Comparison of ENCODE assay signal across 8 mouse cellular contexts in the genomic region with DNA sequence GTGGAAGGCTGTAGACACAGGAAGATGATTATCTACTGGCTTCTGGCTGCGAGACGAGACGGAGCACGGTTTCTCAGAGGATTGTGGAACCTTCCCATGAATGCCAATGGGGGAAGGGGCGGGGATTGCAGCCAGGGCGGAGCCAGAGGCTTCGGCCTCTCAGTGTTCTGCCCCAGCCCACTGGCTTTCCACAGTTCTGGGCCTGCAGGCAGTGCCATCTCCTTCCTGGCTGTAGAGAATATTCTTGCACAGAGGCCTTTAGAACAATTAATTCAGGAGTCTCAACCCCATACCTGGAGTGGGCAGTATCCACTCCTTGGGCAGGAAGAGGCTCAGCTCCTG. TPM values are rescaled to one million over a fixed set of nuclear protein-coding genes. Genes with fewer than 3 reads are reported as not detected.
DNase-seq lines count a peak whose midpoint lies in the region; ATAC-seq and TF ChIP-seq lines count a peak whose summit lies in the region.

No protein-coding gene starts in this region.

- no peak overlapping the region for H3K27ac ChIP-seq in heart, embryonic 16.5 days (ENCODE audit: low read length)
- H3K27ac ChIP-seq in limb, embryonic 14.5 days (replicated peaks; ENCODE audit: low read depth, low read length), result no peak overlapping the region
- H3K27ac ChIP-seq in neural tube, embryonic 11.5 days (ENCODE audit: low read depth, low read length), result no peak overlapping the region

- peak; percentile 45 for DNase-seq in A20 (ENCODE audit: low read depth, low spot score)
- DNase-seq in ZHBTc4 (ENCODE audit: low read depth, low spot score), result peak; percentile 77
- no peak for DNase-seq in limb, embryonic 14.5 days (ENCODE audit: low spot score)
- peak; percentile 70 for DNase-seq in neural tube, embryonic 11.5 days (ENCODE audit: low spot score)
- no peak for DNase-seq in thymus, adult 18-20 months
- no peak for DNase-seq in cerebellum, postnatal 36 days

- H3K4me1 ChIP-seq in heart, embryonic 16.5 days (ENCODE audit: control insufficient read depth, insufficient read depth, low read length), result no peaks in the 10 kb centered on the region
- peaks cover 6% of the 10 kb centered on the region for H3K4me1 ChIP-seq in limb, embryonic 14.5 days (ENCODE audit: control insufficient read depth, insufficient read depth, low read length)
- H3K4me1 ChIP-seq in neural tube, embryonic 11.5 days (ENCODE audit: control insufficient read depth, insufficient read depth, low read length), result 0 out of 2 replicates have a peak, but pooled peaks cover 3% of the 10 kb centered on the region

- H3K36me3 ChIP-seq in heart, embryonic 16.5 days (ENCODE audit: control insufficient read depth, insufficient read depth), result no peaks in the 10 kb centered on the region
- no peaks in the 10 kb centered on the region for H3K36me3 ChIP-seq in limb, embryonic 14.5 days (ENCODE audit: control insufficient read depth, insufficient read depth, low read length)
- no peaks in the 10 kb centered on the region for H3K36me3 ChIP-seq in neural tube, embryonic 11.5 days (ENCODE audit: control insufficient read depth, insufficient read depth, low read length)

- no peak for ATAC-seq in heart, embryonic 16.5 days (replicated peaks; ENCODE audit: extremely low read depth, insufficient read depth, low FRiP score)
- peak; percentile 34; the same call in 1 of the 2 replicates for ATAC-seq in limb, embryonic 14.5 days (ENCODE audit: low FRiP score, low read depth)
- ATAC-seq in neural tube, embryonic 11.5 days (ENCODE audit: insufficient read depth, low FRiP score, low TSS enrichment), result no peak
- ATAC-seq in monocyte, adult 5-6 weeks (replicated peaks; ENCODE audit: insufficient number of reproducible peaks, low FRiP score, low TSS enrichment, poor library complexity, severe bottlenecking), result no peak

- peak overlapping the region; percentile 48 for H3K4me2 ChIP-seq in heart, embryonic 16.5 days (ENCODE audit: low read depth, low read length)
- peak overlapping the region; percentile 39 for H3K4me2 ChIP-seq in limb, embryonic 14.5 days (replicated peaks; ENCODE audit: low read depth, low read length, severe bottlenecking)
- H3K4me2 ChIP-seq in neural tube, embryonic 11.5 days (ENCODE audit: low read depth), result peak overlapping the region; percentile 25; the same call in 1 of the 2 replicates

- TF ChIP-seq POLR2A in limb, embryonic 14.5 days (IDR thresholded peaks at IDR 0.05; ENCODE audit: borderline replicate concordance, extremely low read depth, insufficient read depth, insufficient read length), result no peak

- H3K9me3 ChIP-seq in heart, embryonic 16.5 days (replicated peaks; ENCODE audit: control insufficient read depth, low read length), result no peaks in the 10 kb centered on the region
- H3K9me3 ChIP-seq in limb, embryonic 14.5 days (ENCODE audit: control insufficient read depth, low read length), result no peaks in the 10 kb centered on the region
- no peaks in the 10 kb centered on the region for H3K9me3 ChIP-seq in neural tube, embryonic 11.5 days (ENCODE audit: control insufficient read depth, low read length)

- 6% methylated on average over 7 of the region's 7 CpGs for WGBS in heart, embryonic 16.5 days
- 2% methylated on average over 7 of the region's 7 CpGs for WGBS in limb, embryonic 14.5 days
- 4% methylated on average over 7 of the region's 7 CpGs for WGBS in neural tube, embryonic 11.5 days

- H3K27me3 ChIP-seq in heart, embryonic 16.5 days (ENCODE audit: control insufficient read depth, insufficient read depth, low read length), result no peaks in the 10 kb centered on the region
- no peaks in the 10 kb centered on the region for H3K27me3 ChIP-seq in limb, embryonic 14.5 days (ENCODE audit: control insufficient read depth, insufficient read depth, low read length)
- no peaks in the 10 kb centered on the region for H3K27me3 ChIP-seq in neural tube, embryonic 11.5 days (ENCODE audit: control insufficient read depth, insufficient read depth, low read length)

- H3K4me3 ChIP-seq in heart, embryonic 16.5 days (ENCODE audit: low read length), result peak overlapping the region; percentile 9
- peak overlapping the region; percentile 15; the same call in 1 of the 2 replicates for H3K4me3 ChIP-seq in limb, embryonic 14.5 days (replicated peaks; ENCODE audit: low read length)
- H3K4me3 ChIP-seq in neural tube, embryonic 11.5 days (ENCODE audit: low read depth, low read length), result no peak overlapping the region

- H3K9ac ChIP-seq in heart, embryonic 16.5 days (ENCODE audit: low read length), result no peak overlapping the region
- H3K9ac ChIP-seq in limb, embryonic 14.5 days (ENCODE audit: low read depth, low read length, severe bottlenecking), result no peak overlapping the region; the same call in 1 of the 2 replicates
- H3K9ac ChIP-seq in neural tube, embryonic 11.5 days (ENCODE audit: low read length), result peak overlapping the region; percentile 26; the same call in 1 of the 2 replicates

RNA-seq across cellular contexts. Expression of gene Lmx1b, which starts 18.9 kb away (rescaled TPM):
- polyA plus RNA-seq in heart, embryonic 16.5 days (2015; fragmentation: Nextera tagmentation; extraction: Ambion mirVana), result not detected in 2 replicates
- 28.3 and 40.0 TPM in 2 replicates for polyA plus RNA-seq in limb, embryonic 14.5 days (2012; rRNA removed)
- 6.3 and 8.4 TPM in 2 replicates for polyA plus RNA-seq in limb, embryonic 14.5 days (2014; fragmentation: Nextera tagmentation; extraction: Ambion mirVana)
- 1.6 and 1.7 TPM in 2 replicates for polyA plus RNA-seq in neural tube, embryonic 11.5 days (2014; fragmentation: Nextera tagmentation; extraction: Ambion mirVana)
- not detected in 3 replicates for total RNA-seq in monocyte, adult 5-6 weeks (2017)

Comparison
In these comparisons a context has a peak if more than half of its experiments do, and no peak if none do; other contexts are left out.
1. DNase-seq: peak in A20 (single experiment), ZHBTc4 (single experiment) and neural tube, embryonic 11.5 days (single experiment); none in limb, embryonic 14.5 days (single experiment), thymus, adult 18-20 months (0 of 2) and cerebellum, postnatal 36 days (0 of 2).
2. Peak in every context shown above with its lines, with median percentiles within 50 percentile points of each other: H3K4me2 ChIP-seq.